Mouse (Mus musculus) thymus, postnatal 10 days (tissue): ENCODE measurements around the gene Ccl6.
"Not testable (repeated sequence)": the region's sequence is repeated elsewhere in the genome, so short reads cannot be mapped to it uniquely, and the experiment has no call there.

Experiments used
- DNase-seq, 2 experiments: peaks; one replicate each; pipeline ENCODE4 v3.0.0; 2021; ENCODE audit warnings: low spot score in 2 of 2

Gene Ccl6

GRCm38 (mm10) chr11:83560405-83560804, 32.5 kb downstream of the Ccl6 start:
- no peak for DNase-seq

DNA sequence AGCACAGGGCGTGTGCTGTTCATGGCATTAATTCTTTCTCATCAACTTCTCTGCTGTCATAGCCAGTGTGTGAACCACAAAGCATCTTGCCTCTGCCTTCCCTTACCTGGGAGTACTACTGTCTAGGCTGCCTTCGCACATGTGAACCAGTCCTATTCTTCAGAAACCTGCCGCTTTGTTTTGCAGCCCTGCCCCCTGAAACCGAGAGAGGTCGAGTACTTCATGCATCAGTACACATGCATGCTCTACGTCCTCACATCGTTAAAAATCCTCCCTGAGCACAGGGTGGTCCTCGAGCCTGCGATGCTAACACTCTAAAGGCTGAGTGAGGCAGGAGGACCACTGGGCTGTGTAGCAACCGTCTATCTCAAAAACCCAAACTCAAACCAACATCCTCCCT, 35.8 kb downstream of the Ccl6 start:
- no peak for DNase-seq

DNA sequence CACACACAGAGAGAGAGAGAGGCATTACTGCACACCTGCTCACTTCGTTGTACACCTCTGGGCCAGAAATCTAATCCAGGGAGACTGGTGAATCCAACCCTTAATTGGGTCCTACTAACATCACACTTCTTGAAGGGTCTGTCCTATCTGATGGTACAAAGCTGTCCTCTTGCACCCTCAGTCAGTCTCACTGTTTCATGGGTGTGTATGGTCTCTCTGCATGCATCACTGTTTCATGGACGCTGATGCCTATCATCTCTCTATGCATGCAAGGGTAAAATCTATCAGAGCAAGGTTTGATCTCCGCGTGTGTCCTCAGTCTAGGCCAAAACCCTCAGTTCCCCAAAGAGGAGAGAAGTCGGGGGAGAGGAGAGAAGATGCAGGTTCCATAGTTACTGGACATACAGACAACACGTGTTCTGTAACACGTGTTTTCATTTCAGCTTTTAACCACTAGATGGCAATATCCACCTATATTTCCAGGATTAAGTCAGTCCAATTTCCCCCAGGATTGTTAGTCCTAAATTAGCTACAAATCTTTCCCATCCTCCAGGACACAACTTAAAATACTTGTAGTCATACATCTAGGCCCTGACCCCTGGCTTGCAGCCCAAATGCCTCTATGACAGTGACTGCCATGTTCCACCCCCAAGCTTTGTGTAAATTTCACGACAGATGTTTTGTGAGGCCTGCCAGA, 36.7 kb downstream of the Ccl6 start:
- peak in 1 of 2 experiments; percentile 31 for DNase-seq

DNA sequence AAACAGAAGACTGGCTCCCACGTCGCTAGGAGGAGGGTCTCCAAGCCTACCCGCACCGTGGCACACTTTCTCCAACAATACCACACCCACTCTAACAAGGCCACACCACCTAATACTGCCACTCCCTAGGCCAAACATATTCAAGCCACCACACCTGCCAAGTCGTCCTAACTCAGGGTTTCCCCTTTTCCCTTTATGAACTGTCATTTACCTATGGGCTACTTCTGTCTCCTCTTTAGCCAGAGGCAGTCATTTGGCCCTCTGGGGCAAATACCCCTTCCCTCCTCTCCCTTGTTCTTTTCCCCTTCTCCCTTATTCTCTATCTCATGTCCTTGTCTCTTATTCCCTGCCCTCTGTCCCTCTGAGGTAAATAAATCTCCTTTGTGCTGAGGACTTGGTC, 41.2 kb downstream of the Ccl6 start:
- DNase-seq = no peak

DNA sequence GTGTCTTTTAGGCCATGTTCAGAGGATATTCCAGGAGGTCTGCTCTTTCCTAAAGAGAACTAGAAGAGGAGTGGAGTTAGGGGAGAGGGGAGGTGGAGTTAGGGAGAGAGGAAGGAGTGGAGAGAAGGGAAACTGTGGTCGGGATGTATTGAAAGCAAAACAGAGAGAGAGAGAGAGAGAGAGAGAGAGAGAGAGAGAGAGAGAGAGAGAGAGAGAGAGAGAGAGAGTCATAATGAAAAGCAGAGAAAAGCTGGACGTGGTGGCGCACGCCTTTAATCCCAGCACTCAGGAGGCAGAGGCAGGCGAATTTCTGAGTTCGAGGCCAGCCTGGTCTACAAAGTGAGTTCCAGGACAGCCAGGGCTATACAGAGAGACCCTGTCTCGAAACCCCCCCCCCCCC, 41.9 kb downstream of the Ccl6 start:
- DNase-seq = not testable (repeated sequence)

GRCm38 (mm10) chr11:83550186-83550632, 42.7 kb downstream of the Ccl6 start:
- no peak for DNase-seq

DNA sequence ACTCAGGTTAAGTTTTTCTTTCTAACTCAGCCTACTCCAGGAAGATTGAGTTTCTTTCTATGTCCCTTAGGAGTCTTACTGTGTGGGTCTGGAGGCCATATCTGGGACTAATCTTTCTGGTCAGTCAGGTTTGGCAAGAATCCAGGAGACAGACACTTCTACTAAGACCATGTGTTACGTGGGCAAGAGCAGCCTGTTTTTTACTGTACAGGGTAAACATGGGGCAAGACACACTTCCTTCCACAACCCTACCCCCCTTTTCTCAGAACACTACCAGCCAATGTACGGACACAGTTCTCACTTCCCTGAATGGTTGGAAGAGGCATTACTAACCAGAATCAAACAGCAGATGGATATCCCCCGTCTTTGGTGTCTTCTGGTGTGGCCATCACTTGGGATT, 48.7 kb downstream of the Ccl6 start:
- no peak for DNase-seq

- no peak for DNase-seq
Measured at GRCm38 (mm10) chr11:83541415-83541814, 51.5 kb downstream of the Ccl6 start.

GRCm38 (mm10) chr11:83540931-83541330, 52.0 kb downstream of the Ccl6 start:
- no peak for DNase-seq

- no peak for DNase-seq
Measured at GRCm38 (mm10) chr11:83538705-83539314, 54.1 kb downstream of the Ccl6 start.
